Mouse (Mus musculus) left cerebral cortex, postnatal 10 days (tissue): Measurements from ENCODE around the gene Esrrg. TPM values are rescaled to one million over a fixed set of nuclear protein-coding genes. Genes with fewer than 3 reads are reported as not detected.

Experiments used
- DNase-seq, 2 experiments: peaks; one replicate each; pipeline ENCODE4 v3.0.0; 2021 to 2022; ENCODE audit warnings: low spot score in 2 of 2, mixed read lengths in 1 of 2; ENCODE audit errors: extremely low spot score in 1 of 2
- intact Hi-C: fragments of 180-260 bp; cut with DNase I; formaldehyde crosslinking; loops from one replicate; pipeline ENCODE4 v1.15.1; 2025
- total RNA-seq, 2 experiments: library from RNA; stranded (reverse); gene quantifications; 2 replicates each; pipeline ENCODE4 v1.2.3; 2021

Gene Esrrg
- total RNA-seq, 2 experiments from 2014 or later = 20.8 to 22.8 TPM

DNA sequence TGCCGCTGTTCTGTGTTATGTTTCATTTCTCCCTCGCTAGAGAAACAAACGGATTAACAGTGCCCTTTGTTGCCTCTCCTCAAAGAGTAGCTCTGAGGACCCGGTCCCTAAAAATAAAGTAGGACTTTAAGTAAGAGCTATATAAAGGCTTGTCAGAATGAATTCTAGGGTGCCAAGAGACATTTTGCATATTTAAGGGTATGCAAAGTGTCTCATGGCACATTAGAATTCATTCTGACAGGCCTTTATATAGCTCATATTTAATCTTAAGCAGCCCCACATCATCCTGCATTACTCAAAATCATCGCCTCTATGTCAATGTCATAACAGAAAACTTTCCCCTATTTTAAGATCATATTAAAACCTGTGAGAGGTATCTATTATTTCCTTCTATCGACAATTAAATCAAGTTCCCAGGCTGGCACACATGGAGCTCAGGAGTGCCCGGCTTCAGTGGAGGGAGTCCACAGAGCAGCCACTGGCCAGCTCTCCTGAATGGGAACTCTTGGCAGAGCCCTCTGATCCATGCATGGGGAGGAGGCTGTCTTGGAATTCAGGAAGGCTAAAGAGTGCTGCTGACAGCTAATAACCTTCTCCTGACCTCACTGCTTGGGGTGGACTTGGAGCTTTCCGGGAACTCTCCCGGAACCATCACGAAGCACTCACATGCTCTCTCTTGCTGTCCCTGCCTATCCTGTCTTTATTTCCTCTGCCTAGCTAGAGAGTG is 606.5 kb downstream of the Esrrg start:
- intact Hi-C loops = no loop called here
- DNase-seq = no peak

GRCm38 (mm10) chr1:188221226-188221792 is 612.7 kb downstream of the Esrrg start:
- intact Hi-C loops = no loop called here

DNA sequence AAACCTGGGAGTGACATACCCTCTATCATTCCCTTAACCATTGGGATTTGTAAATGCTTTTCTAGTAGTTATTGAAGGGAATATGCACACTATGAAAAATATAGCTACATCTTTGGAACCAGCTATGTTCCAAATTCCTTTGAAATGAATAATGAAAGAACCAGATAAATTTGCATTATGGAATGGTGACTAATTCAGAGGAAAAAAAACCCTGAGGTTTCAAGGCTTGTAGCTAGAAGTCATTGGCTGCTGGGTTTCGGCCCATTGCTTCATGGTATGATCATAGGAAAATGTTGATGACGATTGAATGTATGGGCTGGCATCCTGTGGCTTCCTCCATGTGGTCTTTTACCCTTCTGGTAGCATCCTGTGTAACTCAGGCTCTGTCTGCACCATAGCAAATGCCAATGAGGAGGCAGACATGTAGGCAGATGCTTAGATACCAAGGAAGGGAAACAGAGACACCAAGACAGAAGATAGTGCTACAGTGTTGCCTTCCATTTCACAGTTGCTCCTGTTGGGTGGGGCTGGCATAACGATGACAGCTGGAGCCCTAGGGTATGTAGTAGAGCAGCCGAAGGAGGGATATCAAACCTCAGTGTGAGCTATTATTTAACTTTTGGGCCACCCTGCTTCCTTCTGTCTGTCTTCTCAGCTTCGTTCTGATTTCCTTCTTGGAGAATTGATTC is 624.6 kb downstream of the Esrrg start:
- intact Hi-C loops = no loop called here
- DNase-seq = no peak

More at GRCm38 (mm10) chr1:188221226-188221792, 612.7 kb downstream of the Esrrg start:
- no peak for DNase-seq

DNA sequence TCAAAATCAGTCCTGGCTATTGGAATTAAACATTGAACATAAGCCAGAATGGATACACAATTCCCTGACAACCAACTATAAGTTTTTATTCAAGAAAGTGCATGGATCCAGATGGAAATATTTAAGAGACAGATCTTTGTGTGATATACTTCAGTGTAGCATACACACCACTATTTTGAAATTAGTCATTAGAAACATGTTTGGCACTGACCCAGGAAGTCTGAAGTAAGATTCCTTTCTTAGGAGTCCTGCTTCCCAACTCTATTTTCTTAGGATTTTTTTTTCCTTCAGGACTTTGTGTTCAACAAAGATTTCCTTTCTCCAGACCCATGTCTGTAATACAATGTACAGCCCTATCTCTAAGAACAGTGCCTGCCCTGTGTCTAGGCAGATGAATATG is 630.0 kb downstream of the Esrrg start:
- intact Hi-C loops = no loop called here
- DNase-seq = no peak

GRCm38 (mm10) chr1:188241766-188242165 is 633.2 kb downstream of the Esrrg start:
- DNase-seq = no peak
- intact Hi-C loops = no loop called here

GRCm38 (mm10) chr1:188257500-188257899 is 648.9 kb downstream of the Esrrg start:
- intact Hi-C loops = no loop called here
- no peak for DNase-seq

- intact Hi-C loops = no loop called here
- DNase-seq = no peak
Measured at GRCm38 (mm10) chr1:188260259-188261107, 651.9 kb downstream of the Esrrg start.

- DNase-seq = no peak
- intact Hi-C loops = no loop called here
Measured at GRCm38 (mm10) chr1:188261903-188262682, 653.5 kb downstream of the Esrrg start, which contains the start of gene Ush2a. TSS of gene Ush2a (plus strand) at chr1:188262023.
